Mouse (Mus musculus) frontal cortex, adult 2 months (tissue): Measurements from ENCODE around the gene 4833420G17Rik. TPM values are rescaled to one million over a fixed set of nuclear protein-coding genes. Genes with fewer than 3 reads are reported as not detected.

ENCODE experiments used
- polyA plus RNA-seq: library from polyadenylated mRNA; depleted of rRNA; stranded (reverse); fragments of >200 nt; gene quantifications from 2 replicates; pipeline ENCODE4 v1.2.3, GENCODE M21; 2012; rRNA removed

The 4833420G17Rik gene
- polyA plus RNA-seq, 1 experiment = 85.1 TPM

Other genes with a start within 250 kb of the 4833420G17Rik start
- gene Paip1, start 34.2 kb upstream of the 4833420G17Rik start, polyA plus RNA-seq = 52.7 and 54.7 TPM in 2 replicates
- gene Tmem267, start 25.3 kb downstream of the 4833420G17Rik start, polyA plus RNA-seq = 9.7 and 24.1 TPM in 2 replicates
- gene 3110070M22Rik, start 25.6 kb downstream of the 4833420G17Rik start, polyA plus RNA-seq = 0.65 and 1.6 TPM in 2 replicates
- gene Ccl28, start 161.1 kb downstream of the 4833420G17Rik start, polyA plus RNA-seq = 0.19 and 2.3 TPM in 2 replicates
- gene Hmgcs1, start 227.6 kb downstream of the 4833420G17Rik start, polyA plus RNA-seq = 174 and 189 TPM in 2 replicates